ENCODE assay signal across 24 mouse cellular contexts in the genomic region with DNA sequence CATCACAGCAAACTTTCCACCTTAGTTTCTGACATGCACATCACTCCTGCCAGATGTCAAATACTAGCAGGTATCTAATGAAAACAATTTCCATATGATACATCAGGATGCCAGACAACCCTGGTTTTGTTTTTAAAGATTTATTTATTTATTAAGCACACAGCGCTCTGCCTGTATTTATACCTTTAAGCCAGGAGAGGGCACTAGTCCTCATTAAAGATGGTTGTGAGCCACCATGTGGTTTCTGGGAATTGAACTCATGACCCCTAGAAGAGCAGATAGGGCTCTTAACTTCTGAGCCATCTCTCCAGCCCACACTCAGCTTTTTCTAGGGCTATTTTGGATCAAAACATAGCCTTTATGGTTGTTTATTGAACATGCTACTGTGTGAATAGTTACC.
DNase-seq lines count a peak whose midpoint lies in the region; ATAC-seq and TF ChIP-seq lines count a peak whose summit lies in the region.
"Had no signal": no experiment of that assay in that cellular context is flagged by ENCODE, and none has a peak within 500 bp of the region (broad histone marks: within the 10 kb centered on the region; RNA-seq: fewer than 3 reads in every experiment).

No protein-coding gene starts in this region.

- TF ChIP-seq EP300 in heart, postnatal 0 days (IDR thresholded peaks at IDR 0.05; ENCODE audit: low read depth), result no peak
- TF ChIP-seq EP300 in MEL (IDR thresholded peaks at IDR 0.05; ENCODE audit: low read depth in 1 of 2, low read length in 2 of 2), result no peak

- WGBS in heart, postnatal 0 days, result 61% methylated on average over 1 of the region's 1 CpGs
- 63% methylated on average over 1 of the region's 1 CpGs for WGBS in lung, embryonic 14.5 days

- TF ChIP-seq RAD21 in MEL (IDR thresholded peaks at IDR 0.05; ENCODE audit: low read depth, low read length), result peak; percentile 36

- no peak overlapping the region for H3K9ac ChIP-seq in heart, postnatal 0 days (replicated peaks; ENCODE audit: low read depth, low read length)
- H3K9ac ChIP-seq in lung, embryonic 14.5 days, result no peak overlapping the region
- H3K9ac ChIP-seq in MEL (ENCODE audit: control insufficient read depth, low read depth, low read length, poor library complexity, severe bottlenecking), result no peak overlapping the region
- H3K9ac ChIP-seq: embryonic facial prominence, embryonic 15.5 days; forebrain, embryonic 15.5 days; heart, embryonic 13.5 days; hindbrain, embryonic 12.5 days; limb, embryonic 13.5 days; liver, embryonic 13.5 days; neural tube, embryonic 15.5 days had no signal

- no peaks in the 10 kb centered on the region for H3K9me3 ChIP-seq in heart, postnatal 0 days (replicated peaks; ENCODE audit: control insufficient read depth, low read length)
- H3K9me3 ChIP-seq in lung, embryonic 14.5 days (ENCODE audit: low read depth, low read length), result no peaks in the 10 kb centered on the region
- no peaks in the 10 kb centered on the region for H3K9me3 ChIP-seq in MEL (replicated peaks; ENCODE audit: insufficient read depth, low read length)
- H3K9me3 ChIP-seq: embryonic facial prominence, embryonic 15.5 days; forebrain, embryonic 15.5 days; heart, embryonic 13.5 days; hindbrain, embryonic 12.5 days; limb, embryonic 13.5 days; liver, embryonic 13.5 days; neural tube, embryonic 15.5 days had no signal

- H3K4me1 ChIP-seq in heart, postnatal 0 days (ENCODE audit: control insufficient read depth, insufficient read depth), result no peaks in the 10 kb centered on the region
- H3K4me1 ChIP-seq in lung, embryonic 14.5 days (ENCODE audit: insufficient read depth), result no peaks in the 10 kb centered on the region
- no peaks in the 10 kb centered on the region for H3K4me1 ChIP-seq in MEL (ENCODE audit: control insufficient read depth in 1 of 2, insufficient read depth in 2 of 2, low read length in 2 of 2)
- H3K4me1 ChIP-seq: embryonic facial prominence, embryonic 15.5 days; heart, embryonic 13.5 days; limb, embryonic 13.5 days; liver, embryonic 13.5 days had no signal

- no peak overlapping the region for H3K4me2 ChIP-seq in heart, postnatal 0 days (ENCODE audit: low read depth, low read length)
- no peak overlapping the region for H3K4me2 ChIP-seq in lung, embryonic 14.5 days
- H3K4me2 ChIP-seq: embryonic facial prominence, embryonic 15.5 days; forebrain, embryonic 15.5 days; heart, embryonic 13.5 days; hindbrain, embryonic 12.5 days; limb, embryonic 13.5 days; liver, embryonic 13.5 days; midbrain, embryonic 11.5 days; neural tube, embryonic 15.5 days had no signal

- H3K4me3 ChIP-seq in heart, postnatal 0 days (ENCODE audit: low read depth, low read length), result no peak overlapping the region
- H3K4me3 ChIP-seq in lung, embryonic 14.5 days (ENCODE audit: low read depth, low read length), result no peak overlapping the region
- H3K4me3 ChIP-seq in MEL (ENCODE audit: control insufficient read depth in 1 of 2, insufficient read depth in 1 of 2, low read depth in 2 of 2, low read length in 2 of 2), result no peak overlapping the region
- H3K4me3 ChIP-seq: embryonic facial prominence, embryonic 15.5 days; forebrain, embryonic 15.5 days; heart, embryonic 13.5 days; hindbrain, embryonic 12.5 days; limb, embryonic 13.5 days; liver, embryonic 13.5 days; neural tube, embryonic 15.5 days had no signal

- TF ChIP-seq POLR2A in MEL (IDR thresholded peaks at IDR 0.05; ENCODE audit: control insufficient read depth in 1 of 2, insufficient read depth in 1 of 2, low read depth in 1 of 2, low read length in 2 of 2, poor library complexity in 1 of 2), result no peak

- no peaks in the 10 kb centered on the region for H3K36me3 ChIP-seq in heart, postnatal 0 days (replicated peaks; ENCODE audit: control insufficient read depth, insufficient read depth, low read length)
- H3K36me3 ChIP-seq in lung, embryonic 14.5 days (ENCODE audit: insufficient read depth), result no peaks in the 10 kb centered on the region
- no peaks in the 10 kb centered on the region for H3K36me3 ChIP-seq in MEL (ENCODE audit: control insufficient read depth in 1 of 2, insufficient read depth in 2 of 2, low read length in 2 of 2)
- H3K36me3 ChIP-seq: embryonic facial prominence, embryonic 15.5 days; forebrain, embryonic 15.5 days; heart, embryonic 13.5 days; hindbrain, embryonic 12.5 days; limb, embryonic 13.5 days; liver, embryonic 13.5 days; neural tube, embryonic 15.5 days had no signal

- H3K27ac ChIP-seq in heart, postnatal 0 days (ENCODE audit: low read depth), result no peak overlapping the region
- no peak overlapping the region for H3K27ac ChIP-seq in lung, embryonic 14.5 days (ENCODE audit: low read depth)
- no peak overlapping the region for H3K27ac ChIP-seq in MEL (ENCODE audit: control insufficient read depth, low read depth, low read length)
- H3K27ac ChIP-seq: embryonic facial prominence, embryonic 15.5 days; forebrain, embryonic 15.5 days; heart, embryonic 13.5 days; hindbrain, embryonic 12.5 days; limb, embryonic 13.5 days; liver, embryonic 13.5 days; neural tube, embryonic 15.5 days had no signal

- no peak for ATAC-seq in heart, postnatal 0 days (ENCODE audit: insufficient read depth, low read depth)
- ATAC-seq in lung, embryonic 14.5 days (ENCODE audit: insufficient read depth), result no peak
- ATAC-seq: activated CD4-positive, CD25-positive, alpha-beta regulatory T cell, adult 4 months; forebrain, embryonic 15.5 days had no signal

- no peak for DNase-seq in heart, postnatal 0 days (ENCODE audit: low spot score)
- no peak for DNase-seq in heart, adult 11 months
- DNase-seq in lung, embryonic 14.5 days, result no peak
- DNase-seq in lung, postnatal 36 days, result no peak
- DNase-seq in MEL (ENCODE audit: low read depth, low spot score), result peak; percentile 23
- no peak for DNase-seq in adrenal gland, postnatal 25 days
- no peak for DNase-seq in ovary, postnatal 10 days (ENCODE audit: low spot score)
- DNase-seq: adrenal gland, adult 8-10 months; B cell, adult 2 months; cerebellum, adult 2 months; cerebellum, postnatal 36 days; embryo, embryonic 11 days; gastrocnemius, postnatal 10 days; kidney, adult 18-20 months; layer of hippocampus, postnatal 36 days; liver, embryonic 13.5 days had no signal

- peak; percentile 16; the same call in 1 of the 2 replicates for TF ChIP-seq CTCF in heart, postnatal 0 days (IDR thresholded peaks at IDR 0.05; ENCODE audit: low read depth)
- 0 out of 2 replicates have a peak, but pooled peaks have one; percentile 8 for TF ChIP-seq CTCF in lung, embryonic 14.5 days (IDR thresholded peaks at IDR 0.05; ENCODE audit: low read depth)
- peak in 2 of 3 experiments; percentile 15 to 62; a peak in 2 of 6 replicates for TF ChIP-seq CTCF in MEL (IDR thresholded peaks at IDR 0.05 in 2 of 3, conservative IDR thresholded peaks at IDR 0.05 in 1 of 3; ENCODE audit: control insufficient read depth in 1 of 3, insufficient read depth in 1 of 3, low read depth in 2 of 3, low read length in 3 of 3, poor library complexity in 1 of 3, severe bottlenecking in 1 of 3)

- no peaks in the 10 kb centered on the region for H3K79me2 ChIP-seq in MEL (ENCODE audit: control insufficient read depth, insufficient read depth, low read length, poor library complexity)

- no peaks in the 10 kb centered on the region for H3K27me3 ChIP-seq in heart, postnatal 0 days (ENCODE audit: control insufficient read depth, insufficient read depth, low read length)
- no peaks in the 10 kb centered on the region for H3K27me3 ChIP-seq in lung, embryonic 14.5 days (ENCODE audit: insufficient read depth, low read length)
- no peaks in the 10 kb centered on the region for H3K27me3 ChIP-seq in MEL (ENCODE audit: control insufficient read depth in 1 of 2, insufficient read depth in 2 of 2, low read length in 2 of 2)
- H3K27me3 ChIP-seq: embryonic facial prominence, embryonic 15.5 days; forebrain, embryonic 15.5 days; heart, embryonic 13.5 days; hindbrain, embryonic 12.5 days; limb, embryonic 13.5 days; liver, embryonic 13.5 days; neural tube, embryonic 15.5 days had no signal

TF ChIP-seq in MEL, 35 proteins besides CTCF, POLR2A, EP300 and RAD21:
- TF ChIP-seq MYC (IDR thresholded peaks at IDR 0.05; ENCODE audit: low read depth, low read length) (0 out of 2 replicates have a peak, but pooled peaks have one; percentile 42), ZC3H11A (IDR thresholded peaks at IDR 0.05; ENCODE audit: low read depth, low read length) (peak; percentile 55; the same call in 1 of the 2 replicates), SMC3 (IDR thresholded peaks at IDR 0.05; ENCODE audit: low read depth, low read length) (peak; percentile 79), CHD1 (IDR thresholded peaks at IDR 0.05; ENCODE audit: low read depth, low read length) (no peak), MAZ (IDR thresholded peaks at IDR 0.05; ENCODE audit: low read depth, low read length) (no peak), MXI1 (IDR thresholded peaks at IDR 0.05; ENCODE audit: low read depth, low read length) (no peak)
